Mouse (Mus musculus): ENCODE measurements around the gene Notch4. TPM values are rescaled to one million over a fixed set of nuclear protein-coding genes. Genes with fewer than 3 reads are reported as not detected.

Notch4 gene
- 1 to 10 TPM in 1 of 2 experiments, under 1 TPM in 1; 0.19 to 1.1 TPM for polyA plus RNA-seq (2017; shearing (Covaris generic))

GRCm38 (mm10) chr17:34564003-34564421 lies at the start of gene Notch4:
Gene Notch4 (plus strand): TSS chr17:34564268.

GRCm38 (mm10) chr17:34517252-34517651 lies 46.8 kb upstream of the Notch4 start, which contains the start of gene Btnl6:
Gene Btnl6 (minus strand): TSS chr17:34517352.

GRCm38 (mm10) chr17:34589681-34590101 lies 25.6 kb downstream of the Notch4 start, which contains the start of gene Gpsm3:
Gene Gpsm3 (plus strand): TSS chr17:34589806.

GRCm38 (mm10) chr17:34591029-34591993 lies 27.2 kb downstream of the Notch4 start, which contains the start of gene Pbx2:
Gene Pbx2 (plus strand): TSS chr17:34591266.

GRCm38 (mm10) chr17:34597566-34598095 lies 33.6 kb downstream of the Notch4 start, which contains the start of gene Ager:
Gene Ager (plus strand): TSS chr17:34597862.

GRCm38 (mm10) chr17:34603375-34604060 lies 39.5 kb downstream of the Notch4 start, which contains the start of gene Rnf5:
Gene Rnf5 (minus strand): TSS chr17:34603690.

GRCm38 (mm10) chr17:34604061-34604508 lies 40.0 kb downstream of the Notch4 start, which contains the start of gene Agpat1:
Gene Agpat1 (plus strand): TSS chr17:34604262.

GRCm38 (mm10) chr17:34615871-34616270 lies 51.8 kb downstream of the Notch4 start, which contains the start of gene Egfl8:
Gene Egfl8 (minus strand): TSS chr17:34615971.

GRCm38 (mm10) chr17:34627943-34628643 lies 64.0 kb downstream of the Notch4 start, which contains the start of gene Ppt2:
Gene Ppt2 (minus strand): TSS chr17:34628510.

GRCm38 (mm10) chr17:34629221-34629751 lies 65.2 kb downstream of the Notch4 start, which contains the start of gene Prrt1:
Gene Prrt1 (plus strand): TSS chr17:34629533.

Other genes with a start within 250 kb of the Notch4 start
- gene H2-Eb2, start 238.6 kb upstream of the Notch4 start, polyA plus RNA-seq (2017; shearing (Covaris generic)), result not detected
- under 1 TPM in 1 of 2 experiments, not detected in 1; 0.32 TPM for gene Btnl2, start 209.4 kb upstream of the Notch4 start, polyA plus RNA-seq (2017; shearing (Covaris generic))
- gene Btnl1, start 187.1 kb upstream of the Notch4 start, polyA plus RNA-seq (2017; shearing (Covaris generic)), result not detected
- under 1 TPM in 1 of 2 experiments, not detected in 1; 0.29 TPM for gene BC051142, start 165.4 kb upstream of the Notch4 start, polyA plus RNA-seq (2017; shearing (Covaris generic))
- under 1 TPM; 0.52 to 0.63 TPM for gene Btnl4, start 87.0 kb upstream of the Notch4 start, polyA plus RNA-seq (2017; shearing (Covaris generic))
- 1 to 10 TPM in 1 of 2 experiments, not detected in 1; 1.0 TPM for gene Btnl6, start 46.9 kb upstream of the Notch4 start, polyA plus RNA-seq (2017; shearing (Covaris generic))
- 100 to 1,000 TPM; 254 to 344 TPM for gene Gpsm3, start 25.5 kb downstream of the Notch4 start, polyA plus RNA-seq (2017; shearing (Covaris generic))
- 10 to 100 TPM; 16.3 to 23.4 TPM for gene Pbx2, start 27.0 kb downstream of the Notch4 start, polyA plus RNA-seq (2017; shearing (Covaris generic))
- gene Ager, start 33.6 kb downstream of the Notch4 start, polyA plus RNA-seq (2017; shearing (Covaris generic)), result 1 to 10 TPM; 1.6 to 2.9 TPM
- gene Rnf5, start 39.4 kb downstream of the Notch4 start, polyA plus RNA-seq (2017; shearing (Covaris generic)), result 10 to 100 TPM; 80.3 to 84.2 TPM
- 10 to 100 TPM; 17.4 to 28.1 TPM for gene Agpat1, start 40.0 kb downstream of the Notch4 start, polyA plus RNA-seq (2017; shearing (Covaris generic))
- 1 to 10 TPM in 1 of 2 experiments, under 1 TPM in 1; 0.29 to 2.0 TPM for gene Egfl8, start 51.7 kb downstream of the Notch4 start, polyA plus RNA-seq (2017; shearing (Covaris generic))
- gene Ppt2, start 64.2 kb downstream of the Notch4 start, polyA plus RNA-seq (2017; shearing (Covaris generic)), result 10 to 100 TPM; 16.0 to 19.4 TPM
- 1 to 10 TPM; 1.4 to 1.6 TPM for gene Prrt1, start 65.3 kb downstream of the Notch4 start, polyA plus RNA-seq (2017; shearing (Covaris generic))
- 1 to 10 TPM; 3.3 to 6.0 TPM for gene Fkbpl, start 80.5 kb downstream of the Notch4 start, polyA plus RNA-seq (2017; shearing (Covaris generic))
- 10 to 100 TPM; 46.6 to 60.7 TPM for gene Atf6b, start 82.9 kb downstream of the Notch4 start, polyA plus RNA-seq (2017; shearing (Covaris generic))
- under 1 TPM in 1 of 2 experiments, not detected in 1; 0.07 TPM for gene Tnxb, start 106.3 kb downstream of the Notch4 start, polyA plus RNA-seq (2017; shearing (Covaris generic))
- gene C4b, start 179.6 kb downstream of the Notch4 start, polyA plus RNA-seq (2017; shearing (Covaris generic)), result 1 to 10 TPM in 1 of 2 experiments, not detected in 1; 3.0 TPM
- gene Cyp21a1, start 240.3 kb downstream of the Notch4 start, polyA plus RNA-seq (2017; shearing (Covaris generic)), result not detected

All from activated CD4-positive, CD25-positive, alpha-beta regulatory T cell (primary cell).